Mouse (Mus musculus): ENCODE measurements around the gene Hlcs. TPM values are rescaled to one million over a fixed set of nuclear protein-coding genes. Genes with fewer than 3 reads are reported as not detected.

Gene Hlcs
- polyA plus RNA-seq, 1 experiment from 2014 or later: 7.0 TPM

DNA sequence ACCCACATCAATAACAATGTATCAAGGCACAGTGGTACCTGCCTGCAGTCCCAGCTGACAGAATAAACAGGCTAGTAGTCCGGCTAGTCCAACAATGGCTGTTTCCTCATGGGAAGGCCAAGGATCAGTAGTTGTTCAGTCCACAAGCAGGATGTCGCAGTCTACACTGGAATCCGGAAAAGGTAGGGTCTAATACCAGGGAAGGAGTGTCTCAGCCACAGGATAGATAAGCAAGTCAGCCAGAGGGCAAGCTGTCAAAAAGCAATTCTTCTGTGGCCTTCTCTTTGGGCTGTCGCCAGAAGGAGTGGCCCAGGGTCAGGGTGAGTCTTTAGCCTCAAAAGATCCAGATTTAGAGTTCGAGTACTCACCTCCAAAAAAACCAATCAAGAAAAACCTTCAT lies 4.4 kb upstream of the Hlcs start:
- Histone ChIP-seq H3K9ac (ENCODE audit: low read length) (no peak overlapping the region), H3K36me3 (ENCODE audit: control insufficient read depth, insufficient read depth, low read length) (no peaks in the 10 kb centered on the region), H3K9me3 (ENCODE audit: control insufficient read depth, low read length) (no peaks in the 10 kb centered on the region), H3K4me3 (ENCODE audit: low read depth, low read length) (no peak overlapping the region), H3K4me1 (replicated peaks; ENCODE audit: control insufficient read depth, insufficient read depth) (peaks cover 4% of the 10 kb centered on the region; the same call in 1 of the 2 replicates), H3K4me2 (replicated peaks; ENCODE audit: low read depth) (no peak overlapping the region), H3K27me3 (ENCODE audit: control insufficient read depth, insufficient read depth, low read length) (no peaks in the 10 kb centered on the region), H3K27ac (replicated peaks) (0 out of 2 replicates have a peak overlapping the region, but pooled peaks have one; percentile 8)
- 55% methylated on average over 5 of the region's 5 CpGs for WGBS
- no peak for TF ChIP-seq EP300 (optimal IDR thresholded peaks at IDR 0.05)
- no peak for TF ChIP-seq CTCF (IDR thresholded peaks at IDR 0.05; ENCODE audit: low read depth)
- DNase-seq (ENCODE audit: low spot score) (peak; percentile 72), ATAC-seq (ENCODE audit: low FRiP score, low TSS enrichment) (peak; percentile 74)

DNA sequence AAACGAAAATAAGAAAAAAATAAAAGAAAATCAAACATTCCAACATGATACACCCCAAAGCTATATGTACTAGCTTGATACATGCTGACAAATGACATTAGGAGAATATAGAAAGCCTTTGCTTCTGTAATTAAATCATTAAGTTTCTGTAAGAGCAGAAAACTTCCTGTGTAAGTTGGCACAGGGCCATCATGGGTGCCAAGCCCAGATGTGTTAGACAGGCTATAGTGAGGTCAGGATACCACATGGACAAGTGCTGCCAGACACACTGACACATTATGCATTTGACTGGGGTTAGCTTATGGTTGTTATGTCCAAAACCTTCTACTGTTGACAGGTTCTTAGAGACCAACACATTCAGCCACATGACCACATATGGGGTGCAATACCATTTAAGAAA lies 1.8 kb upstream of the Hlcs start:
- Histone ChIP-seq H3K9me3 (ENCODE audit: control insufficient read depth, low read length) (no peaks in the 10 kb centered on the region), H3K27ac (replicated peaks) (no peak overlapping the region), H3K9ac (ENCODE audit: low read length) (no peak overlapping the region), H3K4me1 (replicated peaks; ENCODE audit: control insufficient read depth, insufficient read depth) (peaks cover 4% of the 10 kb centered on the region; the same call in 1 of the 2 replicates), H3K36me3 (ENCODE audit: control insufficient read depth, insufficient read depth, low read length) (no peaks in the 10 kb centered on the region), H3K27me3 (ENCODE audit: control insufficient read depth, insufficient read depth, low read length) (no peaks in the 10 kb centered on the region), H3K4me3 (ENCODE audit: low read depth, low read length) (no peak overlapping the region), H3K4me2 (replicated peaks; ENCODE audit: low read depth) (no peak overlapping the region)
- no peak for ATAC-seq (ENCODE audit: low FRiP score, low TSS enrichment)
- WGBS: 37% methylated on average over 1 of the region's 1 CpGs
- TF ChIP-seq CTCF (IDR thresholded peaks at IDR 0.05; ENCODE audit: low read depth): no peak
- TF ChIP-seq EP300 (optimal IDR thresholded peaks at IDR 0.05): no peak
- DNase-seq (ENCODE audit: low spot score): no peak

DNA sequence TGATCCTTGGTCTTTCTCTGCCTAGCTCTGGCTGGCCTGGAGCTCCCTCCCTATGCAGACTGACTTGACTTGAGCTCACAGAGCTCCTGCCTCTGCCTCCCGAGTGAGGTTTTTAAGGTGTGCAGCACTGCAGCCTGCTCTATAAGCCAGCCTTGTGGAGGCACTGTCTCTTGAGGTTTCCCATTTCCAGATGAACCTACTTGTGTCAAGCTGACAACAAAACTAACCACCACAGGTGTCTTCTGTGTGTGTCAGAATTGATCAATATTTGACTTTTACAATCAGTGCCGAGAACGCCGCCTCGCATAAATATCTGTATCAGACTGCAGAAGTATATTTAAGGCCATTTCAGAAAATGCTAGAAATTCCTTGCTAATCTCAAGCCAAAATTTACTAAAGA lies 1.3 kb upstream of the Hlcs start:
- TF ChIP-seq CTCF (IDR thresholded peaks at IDR 0.05; ENCODE audit: low read depth) (no peak), EP300 (optimal IDR thresholded peaks at IDR 0.05) (no peak)
- Histone ChIP-seq H3K27me3 (ENCODE audit: control insufficient read depth, insufficient read depth, low read length) (no peaks in the 10 kb centered on the region), H3K27ac (replicated peaks) (no peak overlapping the region), H3K9me3 (ENCODE audit: control insufficient read depth, low read length) (no peaks in the 10 kb centered on the region), H3K4me2 (replicated peaks; ENCODE audit: low read depth) (no peak overlapping the region), H3K4me1 (replicated peaks; ENCODE audit: control insufficient read depth, insufficient read depth) (peaks cover 4% of the 10 kb centered on the region; the same call in 1 of the 2 replicates), H3K4me3 (ENCODE audit: low read depth, low read length) (no peak overlapping the region), H3K36me3 (ENCODE audit: control insufficient read depth, insufficient read depth, low read length) (no peaks in the 10 kb centered on the region), H3K9ac (ENCODE audit: low read length) (no peak overlapping the region)
- no peak for ATAC-seq (ENCODE audit: low FRiP score, low TSS enrichment)
- 80% methylated on average over 5 of the region's 5 CpGs for WGBS
- DNase-seq (ENCODE audit: low spot score): no peak

DNA sequence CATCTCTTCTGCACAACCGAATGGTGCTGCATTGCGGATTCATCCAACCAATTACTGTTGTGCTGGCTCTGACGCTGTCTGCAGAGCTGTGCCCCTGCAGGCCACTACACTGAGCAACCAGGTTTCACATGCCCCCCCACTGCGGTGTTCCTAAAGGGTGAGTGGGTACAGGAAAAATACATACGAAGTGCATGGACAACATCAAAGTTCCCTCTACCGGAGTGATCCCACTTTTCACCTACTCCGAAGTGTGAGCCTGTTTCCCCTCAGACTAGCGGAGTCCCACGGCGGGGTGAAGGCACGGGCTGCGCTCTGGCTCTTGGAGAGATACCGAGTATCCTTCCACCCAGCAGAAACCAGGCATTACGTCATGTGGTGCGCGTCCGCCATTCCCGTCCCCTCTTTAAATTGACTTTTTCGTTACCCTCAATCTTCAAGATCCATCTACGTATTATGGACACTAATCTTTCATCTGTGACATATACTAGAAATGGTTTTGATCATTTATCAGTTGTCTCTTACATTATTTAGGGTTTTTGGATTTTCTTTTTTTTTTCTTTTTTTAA lies 625 bp downstream of the Hlcs start:
- DNase-seq (ENCODE audit: low spot score): peak; percentile 87
- ATAC-seq (ENCODE audit: low FRiP score, low TSS enrichment): peak; percentile 87
- Histone ChIP-seq H3K27me3 (ENCODE audit: control insufficient read depth, insufficient read depth, low read length) (no peaks in the 10 kb centered on the region), H3K4me1 (replicated peaks; ENCODE audit: control insufficient read depth, insufficient read depth) (peaks cover 4% of the 10 kb centered on the region; the same call in 1 of the 2 replicates), H3K27ac (replicated peaks) (peak overlapping the region; percentile 99), H3K4me2 (replicated peaks; ENCODE audit: low read depth) (peak overlapping the region; percentile 76), H3K4me3 (ENCODE audit: low read depth, low read length) (peak overlapping the region; percentile 67), H3K9me3 (ENCODE audit: control insufficient read depth, low read length) (no peaks in the 10 kb centered on the region), H3K9ac (ENCODE audit: low read length) (peak overlapping the region; percentile 82), H3K36me3 (ENCODE audit: control insufficient read depth, insufficient read depth, low read length) (no peaks in the 10 kb centered on the region)
- peak; percentile 60 for TF ChIP-seq CTCF (IDR thresholded peaks at IDR 0.05; ENCODE audit: low read depth)
- peak; percentile 55 for TF ChIP-seq EP300 (optimal IDR thresholded peaks at IDR 0.05)
- under 1% methylated on average over 20 of the region's 20 CpGs for WGBS

DNA sequence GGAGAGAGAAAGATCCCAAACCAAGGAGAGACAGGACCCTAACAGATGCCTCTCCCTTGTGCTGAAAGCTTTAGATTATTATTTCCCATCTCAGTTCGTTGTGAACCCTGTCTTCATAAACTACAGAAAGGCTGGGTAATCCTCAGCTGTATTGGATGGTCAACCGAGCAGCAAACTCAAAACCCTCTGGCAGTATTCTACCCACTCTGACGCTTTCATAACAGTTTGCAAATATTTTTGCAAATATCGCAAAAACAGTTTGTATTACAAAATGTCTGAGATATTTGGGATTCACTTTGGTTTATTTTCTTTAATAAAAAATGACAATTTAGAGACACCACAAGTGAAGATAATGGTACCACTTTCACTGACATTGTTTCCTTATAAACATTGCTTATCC lies 1.4 kb downstream of the Hlcs start:
- Histone ChIP-seq H3K4me1 (replicated peaks; ENCODE audit: control insufficient read depth, insufficient read depth) (peaks cover 4% of the 10 kb centered on the region; the same call in 1 of the 2 replicates), H3K9me3 (ENCODE audit: control insufficient read depth, low read length) (no peaks in the 10 kb centered on the region), H3K36me3 (ENCODE audit: control insufficient read depth, insufficient read depth, low read length) (no peaks in the 10 kb centered on the region), H3K4me2 (replicated peaks; ENCODE audit: low read depth) (peak overlapping the region; percentile 76), H3K9ac (ENCODE audit: low read length) (no peak overlapping the region), H3K4me3 (ENCODE audit: low read depth, low read length) (peak overlapping the region; percentile 67), H3K27me3 (ENCODE audit: control insufficient read depth, insufficient read depth, low read length) (no peaks in the 10 kb centered on the region), H3K27ac (replicated peaks) (0 out of 2 replicates have a peak overlapping the region, but pooled peaks have one; percentile 13)
- ATAC-seq (ENCODE audit: low FRiP score, low TSS enrichment): no peak
- 55% methylated on average over 4 of the region's 4 CpGs for WGBS
- TF ChIP-seq EP300 (optimal IDR thresholded peaks at IDR 0.05) (no peak), CTCF (IDR thresholded peaks at IDR 0.05; ENCODE audit: low read depth) (no peak)
- no peak for DNase-seq (ENCODE audit: low spot score)

DNA sequence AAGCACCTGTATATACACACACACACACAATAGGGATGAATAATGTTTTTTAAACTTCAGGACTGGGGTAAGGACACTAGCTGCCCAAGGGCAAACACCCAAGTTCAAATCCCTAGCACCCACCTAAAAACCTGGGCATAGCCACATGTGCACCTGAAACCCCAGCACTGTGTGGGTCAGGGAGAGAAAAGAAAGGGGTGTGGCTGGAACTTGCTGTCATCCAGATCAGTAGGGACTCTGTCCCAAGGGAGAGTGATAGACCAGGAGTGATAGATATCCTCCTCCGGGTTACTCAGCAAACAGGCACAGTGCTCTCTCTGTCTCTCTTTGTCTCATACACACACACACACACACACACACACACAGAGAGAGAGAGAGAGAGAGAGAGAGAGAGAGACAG lies 2.0 kb downstream of the Hlcs start:
- DNase-seq (ENCODE audit: low spot score): no peak
- Histone ChIP-seq H3K4me3 (ENCODE audit: low read depth, low read length) (no peak overlapping the region), H3K36me3 (ENCODE audit: control insufficient read depth, insufficient read depth, low read length) (no peaks in the 10 kb centered on the region), H3K9me3 (ENCODE audit: control insufficient read depth, low read length) (no peaks in the 10 kb centered on the region), H3K4me1 (replicated peaks; ENCODE audit: control insufficient read depth, insufficient read depth) (peaks cover 4% of the 10 kb centered on the region; the same call in 1 of the 2 replicates), H3K27me3 (ENCODE audit: control insufficient read depth, insufficient read depth, low read length) (no peaks in the 10 kb centered on the region), H3K4me2 (replicated peaks; ENCODE audit: low read depth) (no peak overlapping the region), H3K9ac (ENCODE audit: low read length) (no peak overlapping the region), H3K27ac (replicated peaks) (no peak overlapping the region)
- ATAC-seq (ENCODE audit: low FRiP score, low TSS enrichment): no peak
- no peak for TF ChIP-seq CTCF (IDR thresholded peaks at IDR 0.05; ENCODE audit: low read depth)
- TF ChIP-seq EP300 (optimal IDR thresholded peaks at IDR 0.05): no peak
- WGBS: 50% methylated on average over 1 of the region's 1 CpGs
